Mouse (Mus musculus) layer of hippocampus, adult 6 months (tissue): Measurements from ENCODE around the gene Tshz3. TPM values are rescaled to one million over a fixed set of nuclear protein-coding genes. Genes with fewer than 3 reads are reported as not detected.

Experiments
- long read RNA-seq, 2 experiments: library from polyadenylated mRNA; unstranded; transcript quantifications; one replicate each; pipeline ENCODE4 v2.0.0; 2019 to 2020
- polyA plus RNA-seq: library from polyadenylated mRNA; unstranded; fragments of <200 nt; fragmentation: Nextera tagmentation; gene quantifications from 2 replicates; pipeline ENCODE4 v1.2.3, GENCODE M21; 2021

Gene Tshz3
- 2.5 and 4.1 TPM in 2 replicates for polyA plus RNA-seq
- long read RNA-seq, experiment 1, full-length matches to known transcripts = 1 of 6 reads
- long read RNA-seq, experiment 1, partial matches to known transcripts = 0 of 6 reads
- long read RNA-seq, experiment 1, other reads (novel, unspliced or antisense) = 5 of 6 reads
- long read RNA-seq, experiment 2, full-length matches to known transcripts = 8 of 19 reads
- long read RNA-seq, experiment 2, partial matches to known transcripts = 0 of 19 reads
- long read RNA-seq, experiment 2, other reads (novel, unspliced or antisense) = 11 of 19 reads

GRCm38 (mm10) chr7:36697856-36698588, at the start of gene Tshz3:
Gene Tshz3, plus strand, starts transcription at chr7:36698118.

